Mouse (Mus musculus): ENCODE results near the gene Lsamp.
A peak's percentile ranks its signal among the peaks of the same experiment; 100 is the strongest.

Lsamp gene

GRCm38 (mm10) chr16:40968088-40968860, 984.1 kb downstream of the Lsamp start:
- peak; percentile 92 for DNase-seq

DNA sequence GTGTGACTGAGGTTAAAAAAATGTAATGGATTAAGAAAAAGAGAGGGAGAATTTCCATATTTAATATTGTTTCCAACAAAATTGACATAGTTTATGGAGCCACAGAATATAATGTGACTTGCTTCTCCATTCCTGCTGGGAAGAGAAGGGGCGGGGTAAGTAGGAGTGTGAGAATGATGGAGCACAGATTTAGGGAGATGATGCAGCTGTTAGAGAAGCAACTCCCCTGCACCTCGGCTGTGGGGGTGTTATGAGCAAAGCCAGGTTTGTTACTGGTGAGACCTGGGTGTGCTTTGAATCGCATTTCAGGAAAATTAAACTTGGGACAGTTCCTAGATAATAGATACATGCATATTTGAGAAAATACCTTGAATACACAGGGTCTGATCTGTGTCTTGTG, 987.2 kb downstream of the Lsamp start:
- DNase-seq, result no peak

DNA sequence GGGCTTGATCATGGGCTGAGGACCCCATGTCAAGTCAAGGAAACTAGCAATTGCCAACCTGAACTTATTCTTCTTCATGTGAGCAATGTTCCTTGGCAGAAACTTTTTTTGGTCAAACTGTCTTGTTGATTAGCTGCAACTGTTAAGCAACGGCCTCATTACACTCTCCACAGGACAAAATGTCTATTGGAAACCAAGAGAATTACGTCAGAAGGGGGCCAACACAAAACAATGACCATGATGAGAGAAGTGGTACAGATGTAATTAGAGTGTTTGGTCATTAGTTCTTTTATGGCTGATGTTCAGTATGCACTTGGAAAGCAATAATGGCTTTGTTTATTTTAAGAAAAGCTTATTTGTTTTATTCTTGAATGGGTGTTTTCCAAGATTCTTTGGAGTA, 989.9 kb downstream of the Lsamp start:
- peak; percentile 49 for DNase-seq

DNA sequence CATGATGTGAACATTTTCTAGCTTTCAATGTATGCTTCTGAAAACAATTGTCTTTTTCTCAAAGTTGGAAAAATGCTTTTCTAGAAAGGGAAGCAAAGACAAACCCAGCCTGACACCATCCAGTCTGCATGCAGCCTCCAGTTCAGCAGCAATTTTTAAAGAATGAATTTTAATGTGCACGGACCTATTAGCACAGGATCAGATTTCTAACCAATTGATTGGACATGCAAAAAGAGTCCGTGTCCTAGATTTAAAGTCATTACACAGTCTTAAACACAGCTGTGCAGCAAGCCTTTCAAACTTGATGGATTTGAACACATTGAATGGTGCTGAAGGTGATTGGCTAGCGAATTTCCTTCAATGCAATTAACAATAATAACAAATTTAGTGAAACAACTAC, 998.9 kb downstream of the Lsamp start:
- DNase-seq, result peak; percentile 20

DNA sequence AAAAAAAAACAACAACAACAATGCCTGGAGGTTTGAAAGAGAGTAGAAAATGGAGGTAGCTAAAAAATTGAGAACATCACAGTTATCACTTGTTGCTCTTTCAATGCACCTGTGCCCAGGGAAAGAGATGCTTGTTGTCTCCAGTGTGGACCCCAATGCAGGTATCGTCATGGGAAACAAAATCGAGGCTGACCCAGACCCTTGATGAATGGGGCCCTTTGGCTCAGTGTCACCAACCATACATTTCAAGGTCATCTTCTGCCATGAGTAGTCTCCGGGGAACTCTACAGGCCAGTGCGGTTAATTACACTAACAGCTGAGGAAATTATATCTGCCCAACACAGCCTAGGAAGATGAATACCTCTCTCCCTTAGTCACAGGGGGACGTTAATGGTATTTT, 1023.4 kb downstream of the Lsamp start:
- no peak for DNase-seq

DNA sequence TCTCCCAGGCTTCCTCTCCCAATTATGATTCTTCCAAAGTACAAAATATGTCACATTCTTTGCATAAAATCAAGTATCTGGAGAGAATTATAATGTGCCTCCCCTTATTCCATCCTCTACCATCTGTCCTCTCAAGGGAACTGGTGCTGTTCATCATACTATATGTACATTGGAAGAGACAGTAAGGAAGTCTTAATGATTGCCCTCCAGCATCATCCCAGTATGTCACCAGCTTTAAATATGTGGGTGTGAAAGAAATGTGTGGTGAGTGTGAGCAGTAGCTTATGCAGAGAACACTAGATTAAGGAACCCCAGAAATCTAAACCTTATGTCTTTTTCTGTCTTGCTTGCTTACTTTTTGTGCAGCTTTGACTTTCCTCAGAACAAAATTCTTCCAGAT, 1050.6 kb downstream of the Lsamp start:
- no peak for DNase-seq

DNA sequence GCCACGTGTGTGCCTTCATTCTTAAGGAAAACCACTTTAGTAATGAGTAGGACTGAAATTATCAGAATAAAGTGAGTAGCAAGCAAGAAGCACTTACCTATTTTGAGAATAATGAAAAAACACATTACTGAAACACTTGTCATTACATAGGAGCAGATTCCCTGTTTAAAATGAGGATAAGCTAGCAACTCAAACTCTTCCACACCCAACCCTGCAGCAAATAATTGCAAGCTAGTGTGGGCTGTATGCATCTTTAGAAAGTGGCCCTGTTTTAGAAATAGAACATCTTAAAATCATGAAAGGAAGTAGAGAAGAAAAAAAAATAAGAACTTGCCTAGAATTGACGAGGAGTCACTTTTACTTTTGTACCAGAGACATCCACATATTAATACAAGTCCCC, 1057.5 kb downstream of the Lsamp start:
- DNase-seq, result no peak

GRCm38 (mm10) chr16:41063270-41063857, 1079.2 kb downstream of the Lsamp start:
- no peak for DNase-seq

GRCm38 (mm10) chr16:41073470-41073869, 1089.3 kb downstream of the Lsamp start:
- no peak for DNase-seq

DNA sequence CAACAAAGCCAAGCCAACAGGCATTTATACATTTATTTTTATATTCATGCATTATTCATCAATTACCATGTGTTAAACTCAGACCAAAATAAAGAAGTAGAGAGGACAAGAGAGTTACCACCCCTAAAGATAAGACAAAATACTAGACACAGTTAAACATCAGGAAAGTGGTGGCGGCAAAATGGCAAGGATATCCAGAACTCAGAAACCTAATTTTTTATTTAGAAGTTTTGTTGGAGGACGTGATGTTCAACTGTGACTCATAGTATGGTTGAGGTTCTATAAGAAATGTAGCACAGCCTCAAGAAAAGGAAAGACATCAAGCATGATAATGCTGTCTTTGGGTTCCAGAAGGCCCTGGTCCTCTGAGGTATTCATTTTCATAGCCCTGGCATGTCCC, 1104.5 kb downstream of the Lsamp start:
- no peak for DNase-seq

- DNase-seq, result no peak
Measured at GRCm38 (mm10) chr16:41090092-41090491, 1105.9 kb downstream of the Lsamp start.

DNA sequence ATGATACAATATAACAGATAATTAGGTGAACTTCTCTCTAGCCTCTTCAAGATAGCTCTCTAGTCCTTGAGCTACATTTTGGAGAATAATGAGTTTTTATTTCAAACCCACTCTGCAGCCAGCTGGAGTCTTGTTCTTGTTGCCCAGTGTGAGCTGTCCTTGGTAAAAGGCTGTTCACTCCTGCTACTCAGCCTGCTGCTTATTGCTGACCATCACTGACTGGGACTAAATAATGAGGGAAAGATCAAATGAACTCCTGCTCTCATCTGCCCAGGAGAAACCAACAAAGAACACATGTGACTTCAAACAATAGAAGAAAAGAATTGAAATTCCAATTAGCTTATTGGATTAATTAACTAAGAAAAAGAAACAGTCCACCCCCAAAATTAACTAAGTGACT, 1107.1 kb downstream of the Lsamp start:
- peak; percentile 72 for DNase-seq

- no peak for DNase-seq
Measured at GRCm38 (mm10) chr16:41102805-41103204, 1118.6 kb downstream of the Lsamp start.

DNA sequence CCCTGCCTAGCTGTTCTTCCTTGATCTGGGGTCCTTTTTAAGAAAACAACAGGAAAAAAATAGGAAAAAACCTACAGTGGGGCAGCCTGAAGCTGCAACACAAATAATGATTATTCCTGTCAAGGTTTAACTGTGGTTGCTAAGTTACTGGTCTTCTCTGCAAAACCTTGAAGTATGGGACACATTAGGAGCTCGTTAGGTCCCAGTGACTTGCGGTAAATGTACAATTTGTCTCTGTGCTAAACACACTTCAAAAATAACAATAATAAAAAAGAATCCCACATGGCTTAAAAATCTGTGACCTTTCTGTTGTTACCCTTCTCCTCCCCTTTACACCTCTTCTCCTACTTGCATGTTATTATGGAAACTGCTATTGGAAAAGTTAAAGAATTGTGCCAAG, 1140.2 kb downstream of the Lsamp start:
- no peak for DNase-seq

DNA sequence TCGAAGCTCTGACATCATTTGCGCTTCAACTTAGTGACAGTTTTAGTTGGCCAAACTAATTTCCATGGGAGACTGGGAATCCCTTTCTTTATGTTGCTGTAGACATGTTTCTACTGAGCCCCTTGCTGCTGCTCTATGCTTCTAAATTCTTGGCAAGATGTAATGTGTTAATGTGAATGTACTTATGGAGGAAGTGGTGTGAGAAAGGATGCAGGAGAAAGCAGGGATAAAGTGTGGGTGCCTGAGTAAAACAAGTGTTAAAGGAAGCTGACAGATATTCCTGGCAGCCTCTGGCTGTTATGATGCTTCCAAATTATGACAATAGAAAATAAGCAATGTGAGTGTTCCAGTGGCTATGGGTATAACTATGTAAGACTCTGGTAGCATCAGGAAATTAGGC, 1140.9 kb downstream of the Lsamp start:
- no peak for DNase-seq

GRCm38 (mm10) chr16:41131053-41131452, 1146.9 kb downstream of the Lsamp start:
- DNase-seq, result peak; percentile 38

- no peak for DNase-seq
Measured at GRCm38 (mm10) chr16:41172839-41173238, 1188.7 kb downstream of the Lsamp start.

DNA sequence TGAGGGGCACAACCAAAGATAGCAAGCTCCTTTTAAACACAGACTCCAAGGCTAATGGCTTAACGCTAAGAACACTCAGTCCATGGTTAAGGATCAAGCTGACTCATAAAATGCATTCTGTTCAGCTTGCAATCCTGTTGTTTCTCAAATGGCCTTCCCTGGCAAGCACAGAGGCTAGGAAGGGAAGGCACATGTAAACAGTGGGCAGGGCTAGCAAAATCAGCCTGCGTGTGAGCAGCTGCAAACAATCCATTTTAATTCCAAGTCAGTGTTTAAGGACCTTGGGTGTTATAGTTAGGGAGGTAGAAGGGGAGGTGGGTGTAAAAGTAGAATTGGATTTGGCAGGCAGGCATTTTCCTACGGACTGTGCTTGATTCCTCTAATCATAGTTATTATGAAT, 1195.4 kb downstream of the Lsamp start:
- peak; percentile 37 for DNase-seq

GRCm38 (mm10) chr16:41180867-41181266, 1196.7 kb downstream of the Lsamp start:
- peak; percentile 76 for DNase-seq

DNA sequence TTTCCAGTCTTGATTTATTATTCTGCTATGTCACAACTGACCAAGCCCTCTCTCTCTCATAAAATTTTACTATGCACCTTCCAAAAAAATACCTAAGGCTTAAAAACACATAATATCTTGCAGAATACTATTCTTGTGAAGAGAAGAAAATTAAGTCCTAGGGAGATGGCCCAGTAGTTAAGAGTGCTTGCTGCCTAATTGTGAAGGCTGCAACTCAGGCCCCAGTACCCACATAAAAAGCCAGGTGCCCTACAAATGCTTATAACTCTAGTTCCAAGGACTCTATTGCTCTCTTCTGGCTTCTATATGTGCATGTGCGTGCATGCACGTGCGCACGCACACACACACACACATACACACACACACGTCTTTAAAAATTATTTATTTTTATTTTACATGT, 1225.9 kb downstream of the Lsamp start:
- no peak for DNase-seq

DNA sequence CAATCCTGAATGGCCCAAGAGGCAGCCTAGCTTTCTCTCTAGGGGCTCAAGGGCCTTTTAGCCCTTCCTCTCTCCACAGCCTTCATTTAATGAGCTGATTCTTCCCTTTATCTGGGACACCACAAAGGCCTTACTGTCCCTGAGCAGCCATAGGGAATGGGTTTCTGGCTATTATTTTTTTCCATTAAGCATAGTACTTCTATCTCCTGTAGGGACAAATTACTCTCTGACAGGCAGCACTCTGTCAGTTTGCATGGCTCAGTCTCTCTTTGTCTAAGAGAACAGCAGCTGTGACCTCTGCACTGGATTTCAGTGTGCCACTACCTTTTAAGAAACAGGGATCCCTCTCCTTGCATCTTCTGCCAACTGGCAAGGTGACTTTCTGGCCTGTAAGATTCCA, 1251.7 kb downstream of the Lsamp start:
- DNase-seq, result peak; percentile 67

DNA sequence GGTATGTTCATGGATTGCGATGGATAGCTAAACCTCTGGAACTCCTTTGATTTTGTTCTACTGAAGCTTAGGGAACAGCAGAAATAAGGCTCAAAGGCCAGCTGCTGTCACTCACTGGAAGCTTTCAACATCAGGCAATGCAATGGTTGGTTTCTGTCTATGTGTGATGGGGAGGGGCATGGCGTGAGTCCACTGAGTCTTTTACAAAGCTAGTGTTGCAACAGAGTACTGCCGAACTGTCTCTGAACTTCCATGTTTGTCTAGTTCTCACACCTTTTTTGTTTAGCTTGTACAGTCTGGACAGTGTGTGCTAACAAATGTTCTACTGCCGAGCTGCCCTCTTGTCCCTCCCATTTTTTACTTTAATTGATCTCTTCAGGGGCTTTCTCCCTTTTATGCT, 1258.7 kb downstream of the Lsamp start:
- no peak for DNase-seq

GRCm38 (mm10) chr16:41244711-41245110, 1260.5 kb downstream of the Lsamp start:
- peak; percentile 80 for DNase-seq

GRCm38 (mm10) chr16:41258145-41259035, 1274.2 kb downstream of the Lsamp start:
- peak; percentile 85 for DNase-seq

Measured in retina, postnatal 1 day (tissue).